25 mouse cellular contexts compared by ENCODE assay signal in the genomic region with DNA sequence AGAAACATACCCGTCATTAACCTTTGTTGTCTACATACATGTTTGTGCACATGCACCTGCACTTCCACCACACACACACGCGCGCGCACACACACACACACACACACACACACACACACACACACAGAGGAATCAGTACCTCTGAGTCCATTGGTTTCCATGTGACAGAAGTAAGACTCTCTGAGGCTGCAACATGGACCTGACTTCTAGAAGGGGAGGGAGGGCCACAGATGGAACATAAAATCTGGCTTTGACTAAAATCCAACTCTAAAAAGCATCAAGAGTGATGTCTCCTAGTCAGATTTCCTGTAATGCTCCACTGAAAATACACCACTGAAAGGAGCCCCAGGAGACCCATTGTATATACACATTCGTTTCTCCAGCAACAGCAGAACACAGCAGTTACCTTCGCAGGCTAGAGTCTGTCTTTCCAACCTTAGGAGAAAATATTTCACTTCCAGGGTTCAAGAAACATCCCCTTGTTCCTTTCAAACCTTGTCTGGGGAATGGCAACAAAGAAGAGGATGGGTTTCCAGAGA.
"Had no signal": no experiment of that assay in that cellular context is flagged by ENCODE, and none has a peak within 500 bp of the region (broad histone marks: within the 10 kb centered on the region; RNA-seq: fewer than 3 reads in every experiment).

No protein-coding gene starts in this region.

- DNase-seq: gastrocnemius, postnatal 14 days; gastrocnemius, postnatal 36 days; heart, adult 11 months; heart, adult 2 months; heart, postnatal 14 days; heart, postnatal 36 days; kidney, adult 11 months; kidney, adult 2 months; kidney, adult 9 months; kidney, postnatal 14 days; kidney, postnatal 36 days; layer of hippocampus, adult 9-11 months; layer of hippocampus, postnatal 36 days; left cerebral cortex, postnatal 4 days had no signal

- H3K4me3 ChIP-seq: heart, adult 2 months; heart, embryonic 13.5 days; heart, embryonic 15.5 days; hindbrain, embryonic 13.5 days; hindbrain, embryonic 15.5 days; kidney, embryonic 15.5 days; limb, embryonic 15.5 days; liver, embryonic 12.5 days had no signal

- H3K36me3 ChIP-seq: heart, embryonic 13.5 days; heart, embryonic 15.5 days; hindbrain, embryonic 13.5 days; hindbrain, embryonic 15.5 days; kidney, embryonic 15.5 days; limb, embryonic 15.5 days; liver, embryonic 12.5 days had no signal

- H3K4me2 ChIP-seq: heart, embryonic 15.5 days; hindbrain, embryonic 13.5 days; hindbrain, embryonic 15.5 days; kidney, embryonic 15.5 days; limb, embryonic 15.5 days had no signal

- H3K27ac ChIP-seq: heart, adult 2 months; heart, embryonic 13.5 days; heart, embryonic 15.5 days; hindbrain, embryonic 13.5 days; hindbrain, embryonic 15.5 days; hindbrain, postnatal 0 days; kidney, embryonic 15.5 days; kidney, postnatal 0 days; limb, embryonic 15.5 days; liver, embryonic 12.5 days; liver, embryonic 14.5 days had no signal

- H3K27me3 ChIP-seq: heart, embryonic 15.5 days; hindbrain, embryonic 13.5 days; hindbrain, embryonic 15.5 days; kidney, embryonic 15.5 days; limb, embryonic 15.5 days; liver, embryonic 12.5 days had no signal

- ATAC-seq: hindbrain, postnatal 0 days; intestine, embryonic 16.5 days; liver, embryonic 12.5 days had no signal

- H3K9me3 ChIP-seq: heart, embryonic 13.5 days; heart, embryonic 15.5 days; hindbrain, embryonic 13.5 days; hindbrain, embryonic 15.5 days; kidney, embryonic 15.5 days; limb, embryonic 15.5 days; liver, embryonic 12.5 days had no signal

- H3K9ac ChIP-seq: heart, embryonic 13.5 days; heart, embryonic 15.5 days; hindbrain, embryonic 13.5 days; hindbrain, embryonic 15.5 days; kidney, embryonic 15.5 days; limb, embryonic 15.5 days; liver, embryonic 12.5 days; liver, embryonic 14.5 days had no signal
